Mouse (Mus musculus): ENCODE data around the gene Gm5134.

DNA sequence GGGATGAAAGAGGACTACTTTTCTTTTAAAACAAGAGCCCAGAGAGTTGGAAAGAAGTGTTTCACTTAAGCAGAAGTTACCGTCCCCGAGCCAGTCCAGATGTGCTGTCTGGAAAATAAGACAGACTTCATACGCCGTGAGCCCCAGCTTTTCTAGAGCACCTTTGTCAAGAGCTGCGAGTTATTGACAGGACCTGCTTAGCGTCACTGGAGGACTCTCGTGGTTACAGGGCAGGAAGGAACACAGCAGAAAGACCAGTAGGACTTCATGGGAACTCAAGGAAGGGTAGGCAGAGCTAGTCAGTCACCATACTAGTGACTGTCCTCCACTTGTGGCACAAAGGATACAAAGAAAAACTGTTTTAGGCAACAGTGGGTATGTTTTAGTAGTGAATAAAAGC lies 38.8 kb upstream of the Gm5134 start:
- TF ChIP-seq CTCF (IDR thresholded peaks at IDR 0.05; ENCODE audit: low read depth, low read length) (no peak), GATA2 (IDR thresholded peaks at IDR 0.05; ENCODE audit: borderline replicate concordance, low read depth, low read length) (no peak), GATA1 (IDR thresholded peaks at IDR 0.05; ENCODE audit: borderline replicate concordance, low read length) (no peak), TAL1 (conservative IDR thresholded peaks at IDR 0.05; ENCODE audit: low read depth, low read length) (no peak)
